Comparison of ENCODE assay signal across 16 mouse cellular contexts in genomic region chr13:102569580-102569979, GRCm38 (mm10).
"Had no signal": no experiment of that assay in that cellular context is flagged by ENCODE, and none has a peak within 500 bp of the region (broad histone marks: within the 10 kb centered on the region; RNA-seq: fewer than 3 reads in every experiment).

No protein-coding gene starts in this region.

- ATAC-seq: lung, postnatal 0 days; midbrain, embryonic 13.5 days; midbrain, embryonic 15.5 days had no signal

- H3K36me3 ChIP-seq: lung, embryonic 15.5 days; midbrain, embryonic 13.5 days; midbrain, embryonic 15.5 days; neural tube, embryonic 12.5 days; stomach, embryonic 15.5 days had no signal

- H3K4me1 ChIP-seq: lung, embryonic 15.5 days; midbrain, embryonic 15.5 days; neural tube, embryonic 12.5 days; stomach, embryonic 15.5 days had no signal

- H3K27ac ChIP-seq: lung, embryonic 15.5 days; macrophage; midbrain, embryonic 13.5 days; midbrain, embryonic 15.5 days; neural tube, embryonic 12.5 days; stomach, embryonic 15.5 days had no signal

- DNase-seq: lung, adult 2 months; lung, postnatal 14 days; lung, postnatal 36 days; right cerebral cortex, postnatal 14 days; thymus, adult 2 months; thymus, postnatal 25 days; thymus, postnatal 4 days had no signal

- H3K9ac ChIP-seq: lung, embryonic 15.5 days; midbrain, embryonic 13.5 days; midbrain, embryonic 15.5 days; neural tube, embryonic 12.5 days; stomach, embryonic 15.5 days had no signal

- H3K9me3 ChIP-seq: lung, embryonic 15.5 days; megakaryocyte, embryonic 14.5 days; midbrain, embryonic 13.5 days; midbrain, embryonic 15.5 days; neural tube, embryonic 12.5 days; stomach, embryonic 15.5 days had no signal

- H3K4me3 ChIP-seq: lung, embryonic 15.5 days; megakaryocyte, embryonic 14.5 days; midbrain, embryonic 13.5 days; midbrain, embryonic 15.5 days; neural tube, embryonic 12.5 days; stomach, embryonic 15.5 days had no signal

- H3K4me2 ChIP-seq: lung, embryonic 15.5 days; midbrain, embryonic 11.5 days; midbrain, embryonic 13.5 days; midbrain, embryonic 15.5 days; neural tube, embryonic 12.5 days; stomach, embryonic 15.5 days had no signal

- H3K27me3 ChIP-seq: lung, embryonic 15.5 days; midbrain, embryonic 13.5 days; midbrain, embryonic 15.5 days; neural tube, embryonic 12.5 days; stomach, embryonic 15.5 days had no signal
